Mouse (Mus musculus) gastrocnemius, postnatal 10 days (tissue): Measurements from ENCODE around the gene Sh3d19. TPM values are rescaled to one million over a fixed set of nuclear protein-coding genes. Genes with fewer than 3 reads are reported as not detected.
"Not testable (repeated sequence)": the region's sequence is repeated elsewhere in the genome, so short reads cannot be mapped to it uniquely, and the experiment has no call there.

Experiments
- DNase-seq: peaks from one replicate; pipeline ENCODE4 v3.0.0; 2021; ENCODE audit warnings: mixed read lengths
- total RNA-seq, 2 experiments: library from RNA; stranded (reverse); gene quantifications; 2 replicates each; pipeline ENCODE4 v1.2.3; 2021

The Sh3d19 gene
- total RNA-seq, 2 experiments from 2014 or later = 26.7 to 35.6 TPM

GRCm38 (mm10) chr3:86093907-86094306, 123.0 kb downstream of the Sh3d19 start:
- DNase-seq = no peak

GRCm38 (mm10) chr3:86101956-86102355, 131.0 kb downstream of the Sh3d19 start:
- no peak for DNase-seq

GRCm38 (mm10) chr3:86103449-86104291, 132.8 kb downstream of the Sh3d19 start:
- DNase-seq = no peak

- not testable (repeated sequence) for DNase-seq
Measured at GRCm38 (mm10) chr3:86104433-86104832, 133.5 kb downstream of the Sh3d19 start.

- DNase-seq = no peak
Measured at GRCm38 (mm10) chr3:86104909-86105308, 134.0 kb downstream of the Sh3d19 start.

GRCm38 (mm10) chr3:86106086-86106632, 135.2 kb downstream of the Sh3d19 start:
- no peak for DNase-seq

GRCm38 (mm10) chr3:86107637-86108539, 137.0 kb downstream of the Sh3d19 start:
- DNase-seq = no peak

- DNase-seq = no peak
Measured at GRCm38 (mm10) chr3:86108576-86108975, 137.7 kb downstream of the Sh3d19 start.

- no peak for DNase-seq
Measured at GRCm38 (mm10) chr3:86109099-86109498, 138.2 kb downstream of the Sh3d19 start.

- DNase-seq = peak; percentile 14
Measured at GRCm38 (mm10) chr3:86110077-86110476, 139.2 kb downstream of the Sh3d19 start.

GRCm38 (mm10) chr3:86112766-86113165, 141.9 kb downstream of the Sh3d19 start:
- no peak for DNase-seq

GRCm38 (mm10) chr3:86114659-86115338, 143.9 kb downstream of the Sh3d19 start:
- no peak for DNase-seq

GRCm38 (mm10) chr3:86116951-86117350, 146.0 kb downstream of the Sh3d19 start:
- no peak for DNase-seq

GRCm38 (mm10) chr3:86119237-86119932, 148.5 kb downstream of the Sh3d19 start:
- no peak for DNase-seq

- no peak for DNase-seq
Measured at GRCm38 (mm10) chr3:86122156-86122555, 151.2 kb downstream of the Sh3d19 start.

- DNase-seq = no peak
Measured at GRCm38 (mm10) chr3:86123251-86123746, 152.4 kb downstream of the Sh3d19 start.

- peak; percentile 68 for DNase-seq
Measured at GRCm38 (mm10) chr3:86129757-86130156, 158.8 kb downstream of the Sh3d19 start.

- no peak for DNase-seq
Measured at GRCm38 (mm10) chr3:86134939-86135638, 164.2 kb downstream of the Sh3d19 start.

GRCm38 (mm10) chr3:86135886-86136563, 165.1 kb downstream of the Sh3d19 start:
- no peak for DNase-seq
